Comparison of ENCODE assay signal across 21 mouse cellular contexts in the genomic region with DNA sequence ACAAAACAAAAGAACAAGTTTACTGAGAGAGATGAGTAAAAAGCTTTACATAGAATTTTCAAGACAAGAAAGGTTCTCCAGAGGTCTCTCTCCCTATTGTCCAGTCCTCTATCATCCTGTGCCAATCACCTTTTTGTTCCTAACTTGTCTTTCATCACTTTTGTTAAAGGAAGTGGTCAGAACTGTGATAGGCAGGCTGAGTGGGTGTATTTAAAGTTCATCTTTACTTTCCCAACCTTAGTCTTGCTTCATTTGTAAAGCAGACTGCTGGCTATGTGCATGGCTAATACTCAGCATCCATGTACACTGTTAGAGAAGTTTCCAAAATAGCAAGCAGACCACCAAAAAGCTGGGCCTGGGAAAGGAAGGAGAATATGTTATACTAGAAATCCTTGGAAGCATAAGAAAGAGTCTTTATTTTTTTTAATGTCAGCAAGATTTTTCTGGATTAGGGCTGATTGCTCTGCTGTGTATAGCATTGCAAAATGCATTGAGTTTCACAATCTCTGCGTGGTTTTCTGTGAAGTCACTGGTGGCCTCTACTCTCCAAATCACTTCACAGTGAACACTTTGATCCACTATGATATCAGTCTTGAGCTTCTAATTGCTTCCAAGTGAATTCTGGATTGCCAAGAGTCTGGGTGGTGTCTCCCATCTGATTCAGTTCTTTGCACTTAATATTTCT.
DNase-seq lines count a peak whose midpoint lies in the region; ATAC-seq and TF ChIP-seq lines count a peak whose summit lies in the region.
"Had no signal": no experiment of that assay in that cellular context is flagged by ENCODE, and none has a peak within 500 bp of the region (broad histone marks: within the 10 kb centered on the region; RNA-seq: fewer than 3 reads in every experiment).

No protein-coding gene starts in this region.

- ATAC-seq in lung, postnatal 0 days, result peak; percentile 40
- ATAC-seq in erythroid progenitor cell, adult 5-6 weeks (replicated peaks; ENCODE audit: low FRiP score, poor library complexity, severe bottlenecking), result no peak
- ATAC-seq in intestine, postnatal 0 days, result no peak
- ATAC-seq: forebrain, postnatal 0 days; hindbrain, embryonic 16.5 days; midbrain, embryonic 13.5 days had no signal

- H3K27me3 ChIP-seq in lung, postnatal 0 days (replicated peaks; ENCODE audit: insufficient read depth, low read length), result no peaks in the 10 kb centered on the region
- H3K27me3 ChIP-seq in intestine, postnatal 0 days (replicated peaks; ENCODE audit: control insufficient read depth, insufficient read depth, low read length), result no peaks in the 10 kb centered on the region
- H3K27me3 ChIP-seq: embryonic facial prominence, embryonic 13.5 days; limb, embryonic 12.5 days; liver, embryonic 13.5 days; midbrain, embryonic 13.5 days; neural tube, embryonic 13.5 days had no signal

- H3K9ac ChIP-seq in lung, postnatal 0 days (replicated peaks; ENCODE audit: low read depth), result no peak overlapping the region
- H3K9ac ChIP-seq in intestine, postnatal 0 days (ENCODE audit: low read depth, low read length), result no peak overlapping the region
- H3K9ac ChIP-seq: embryonic facial prominence, embryonic 13.5 days; forebrain, postnatal 0 days; limb, embryonic 12.5 days; liver, embryonic 13.5 days; midbrain, embryonic 13.5 days; neural tube, embryonic 13.5 days had no signal

- H3K27ac ChIP-seq in lung, postnatal 0 days (ENCODE audit: low read length), result no peak overlapping the region
- no peak overlapping the region for H3K27ac ChIP-seq in intestine, postnatal 0 days (ENCODE audit: low read depth, low read length)
- H3K27ac ChIP-seq: embryonic facial prominence, embryonic 13.5 days; forebrain, embryonic 10.5 days; heart, adult 2 months; limb, embryonic 12.5 days; liver, embryonic 13.5 days; midbrain, embryonic 13.5 days; neural tube, embryonic 13.5 days had no signal

- no peak for TF ChIP-seq EP300 in lung, postnatal 0 days (IDR thresholded peaks at IDR 0.05)

- H3K36me3 ChIP-seq in lung, postnatal 0 days (ENCODE audit: insufficient read depth, low read length), result no peaks in the 10 kb centered on the region
- no peaks in the 10 kb centered on the region for H3K36me3 ChIP-seq in intestine, postnatal 0 days (ENCODE audit: control insufficient read depth, insufficient read depth)
- H3K36me3 ChIP-seq: embryonic facial prominence, embryonic 13.5 days; forebrain, embryonic 10.5 days; limb, embryonic 12.5 days; liver, embryonic 13.5 days; midbrain, embryonic 13.5 days; neural tube, embryonic 13.5 days had no signal

- no peak for TF ChIP-seq POLR2A in lung, adult 2 months (IDR thresholded peaks at IDR 0.05; ENCODE audit: borderline replicate concordance, extremely low read depth, low read depth, low read length)

- no peak overlapping the region for H3K4me3 ChIP-seq in lung, postnatal 0 days (ENCODE audit: low read depth, low read length)
- no peak overlapping the region for H3K4me3 ChIP-seq in lung, adult 2 months (replicated peaks; ENCODE audit: extremely low read depth, low read depth, low read length)
- H3K4me3 ChIP-seq in intestine, postnatal 0 days (ENCODE audit: low read depth, low read length), result no peak overlapping the region
- H3K4me3 ChIP-seq: embryonic facial prominence, embryonic 13.5 days; forebrain, embryonic 10.5 days; heart, adult 2 months; limb, embryonic 12.5 days; liver, embryonic 13.5 days; midbrain, embryonic 13.5 days; neural tube, embryonic 13.5 days had no signal

- peak; percentile 12 for DNase-seq in adrenal gland, postnatal 10 days
- DNase-seq in adrenal gland, postnatal 4 days (ENCODE audit: low spot score in 2 of 2), result no peak
- peak; percentile 56 for DNase-seq in lung, postnatal 0 days (ENCODE audit: low spot score)
- DNase-seq in lung, adult 2 months, result no peak
- DNase-seq in gonadal fat pad, adult 2 months (ENCODE audit: low read depth), result peak; percentile 17
- no peak for DNase-seq in cerebellum, adult 11-12 months
- DNase-seq: cerebellum, adult 9-10 months; forebrain, postnatal 0 days; heart, adult 2 months; kidney, adult 11 months; liver, embryonic 13.5 days; spleen, adult 18-20 months; thymus, postnatal 36 days had no signal

- no peaks in the 10 kb centered on the region for H3K9me3 ChIP-seq in lung, postnatal 0 days (ENCODE audit: low read length)
- no peaks in the 10 kb centered on the region for H3K9me3 ChIP-seq in intestine, postnatal 0 days (ENCODE audit: control insufficient read depth)
- H3K9me3 ChIP-seq: embryonic facial prominence, embryonic 13.5 days; forebrain, embryonic 10.5 days; limb, embryonic 12.5 days; liver, embryonic 13.5 days; midbrain, embryonic 13.5 days; neural tube, embryonic 13.5 days had no signal

- no peaks in the 10 kb centered on the region for H3K4me1 ChIP-seq in lung, postnatal 0 days (ENCODE audit: insufficient read depth, low read depth, low read length)
- H3K4me1 ChIP-seq in lung, adult 2 months (ENCODE audit: control insufficient read depth, insufficient read depth, low read length), result no peaks in the 10 kb centered on the region
- no peaks in the 10 kb centered on the region for H3K4me1 ChIP-seq in intestine, postnatal 0 days (replicated peaks; ENCODE audit: control insufficient read depth, insufficient read depth, low read length)
- H3K4me1 ChIP-seq: embryonic facial prominence, embryonic 13.5 days; forebrain, embryonic 10.5 days; limb, embryonic 12.5 days; liver, embryonic 13.5 days; midbrain, embryonic 13.5 days; neural tube, embryonic 13.5 days had no signal

- no peak for TF ChIP-seq CTCF in lung, postnatal 0 days (IDR thresholded peaks at IDR 0.05)
- no peak for TF ChIP-seq CTCF in lung, adult 2 months (IDR thresholded peaks at IDR 0.05; ENCODE audit: insufficient read depth, low read length)
- TF ChIP-seq CTCF in intestine, postnatal 0 days (IDR thresholded peaks at IDR 0.05; ENCODE audit: low read depth), result no peak

- H3K4me2 ChIP-seq in lung, postnatal 0 days (replicated peaks; ENCODE audit: low read depth, low read length), result no peak overlapping the region
- H3K4me2 ChIP-seq in intestine, postnatal 0 days (replicated peaks; ENCODE audit: low read depth), result no peak overlapping the region
- H3K4me2 ChIP-seq: embryonic facial prominence, embryonic 13.5 days; limb, embryonic 12.5 days; liver, embryonic 13.5 days; midbrain, embryonic 13.5 days; neural tube, embryonic 13.5 days had no signal

- 55% methylated on average over 1 of the region's 1 CpGs for WGBS in lung, postnatal 0 days
- 59% methylated on average over 1 of the region's 1 CpGs for WGBS in lung, adult 2 months
- 60% methylated on average over 1 of the region's 1 CpGs for WGBS in intestine, postnatal 0 days

Comparison
In these comparisons a context has a peak if more than half of its experiments do, and no peak if none do; other contexts are left out.
1. DNase-seq: peak in adrenal gland, postnatal 10 days (single experiment), lung, postnatal 0 days (single experiment) and gonadal fat pad, adult 2 months (single experiment); none in adrenal gland, postnatal 4 days (0 of 2), lung, adult 2 months (single experiment) and cerebellum, adult 11-12 months (single experiment).